Comparison of ENCODE assay signal across 16 mouse cellular contexts in the genomic region with DNA sequence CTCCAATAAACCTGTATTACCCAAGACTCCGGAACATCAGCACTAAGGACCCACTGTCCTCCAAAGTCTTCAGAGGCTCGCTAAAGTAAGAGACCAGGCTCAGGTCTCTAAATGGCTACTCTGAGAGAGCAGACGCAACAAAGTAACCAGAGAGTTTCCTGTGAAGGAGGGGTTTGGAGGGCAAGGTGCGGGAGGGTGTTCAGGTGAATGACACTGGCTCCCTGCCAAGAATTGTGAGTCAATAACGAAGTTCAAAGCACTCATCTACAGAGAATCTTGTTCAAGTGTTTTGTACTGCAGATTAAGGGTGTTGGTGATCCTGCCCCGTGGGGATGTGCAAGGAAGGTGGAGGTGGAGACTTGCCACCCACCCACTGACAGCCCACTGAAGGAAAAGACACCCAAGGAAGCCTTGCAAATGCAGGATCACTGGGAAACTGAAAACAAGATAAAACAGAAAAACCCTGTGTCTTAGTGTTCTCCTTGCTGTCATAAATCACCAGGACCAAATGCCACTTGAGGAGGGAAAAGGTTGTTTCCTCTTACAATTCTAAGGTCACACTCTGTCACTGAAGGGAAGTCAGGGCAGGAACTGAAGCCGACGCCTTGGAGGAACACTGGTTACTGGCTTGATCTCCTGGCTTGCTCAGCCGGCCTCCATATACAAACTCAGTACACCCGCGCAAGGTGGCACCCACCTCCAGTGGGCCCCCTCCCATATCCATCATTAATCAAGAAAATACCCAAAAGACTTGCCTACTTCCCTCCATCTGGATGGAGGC. TPM values are rescaled to one million over a fixed set of nuclear protein-coding genes. Genes with fewer than 3 reads are reported as not detected.
DNase-seq lines count a peak whose midpoint lies in the region; ATAC-seq and TF ChIP-seq lines count a peak whose summit lies in the region.
"Had no signal": no experiment of that assay in that cellular context is flagged by ENCODE, and none has a peak within 500 bp of the region (broad histone marks: within the 10 kb centered on the region; RNA-seq: fewer than 3 reads in every experiment).

No protein-coding gene starts in this region.

- no peaks in the 10 kb centered on the region for H3K9me3 ChIP-seq in embryonic facial prominence, embryonic 11.5 days (replicated peaks; ENCODE audit: control insufficient read depth, low read length)
- H3K9me3 ChIP-seq in intestine, postnatal 0 days (ENCODE audit: control insufficient read depth) = no peaks in the 10 kb centered on the region
- no peaks in the 10 kb centered on the region for H3K9me3 ChIP-seq in stomach, embryonic 14.5 days (ENCODE audit: control insufficient read depth, low read depth, low read length)
- no peaks in the 10 kb centered on the region for H3K9me3 ChIP-seq in forebrain, embryonic 10.5 days
- H3K9me3 ChIP-seq: embryonic facial prominence, embryonic 15.5 days; hindbrain, embryonic 15.5 days; liver, embryonic 13.5 days; neural tube, embryonic 13.5 days had no signal

- ATAC-seq in embryonic facial prominence, embryonic 11.5 days (replicated peaks; ENCODE audit: insufficient number of reproducible peaks, low FRiP score, low TSS enrichment, low read depth) = no peak
- ATAC-seq in intestine, postnatal 0 days = peak; percentile 92
- peak; percentile 46; the same call in 1 of the 2 replicates for ATAC-seq in stomach, embryonic 14.5 days (ENCODE audit: insufficient number of reproducible peaks, insufficient read depth, low FRiP score, low read depth)
- ATAC-seq: forebrain, embryonic 14.5 days had no signal

- no peak overlapping the region for H3K27ac ChIP-seq in embryonic facial prominence, embryonic 11.5 days (replicated peaks; ENCODE audit: low read depth, low read length)
- peak overlapping the region; percentile 80 for H3K27ac ChIP-seq in intestine, postnatal 0 days (ENCODE audit: low read depth, low read length)
- no peak overlapping the region for H3K27ac ChIP-seq in stomach, embryonic 14.5 days (ENCODE audit: low read length)
- no peak overlapping the region for H3K27ac ChIP-seq in forebrain, embryonic 10.5 days
- H3K27ac ChIP-seq: embryonic facial prominence, embryonic 15.5 days; hindbrain, embryonic 15.5 days; liver, embryonic 13.5 days; neural tube, embryonic 13.5 days had no signal

- H3K4me3 ChIP-seq in embryonic facial prominence, embryonic 11.5 days (ENCODE audit: low read depth, low read length) = no peak overlapping the region
- H3K4me3 ChIP-seq in intestine, postnatal 0 days (ENCODE audit: low read depth, low read length) = no peak overlapping the region
- H3K4me3 ChIP-seq in stomach, embryonic 14.5 days (ENCODE audit: low read depth, low read length) = no peak overlapping the region
- no peak overlapping the region for H3K4me3 ChIP-seq in forebrain, embryonic 10.5 days
- H3K4me3 ChIP-seq: embryonic facial prominence, embryonic 15.5 days; hindbrain, embryonic 15.5 days; liver, embryonic 13.5 days; neural tube, embryonic 13.5 days had no signal

- H3K9ac ChIP-seq in embryonic facial prominence, embryonic 11.5 days (replicated peaks; ENCODE audit: low read length) = no peak overlapping the region
- 0 out of 2 replicates have a peak overlapping the region, but pooled peaks have one; percentile 7 for H3K9ac ChIP-seq in intestine, postnatal 0 days (ENCODE audit: low read depth, low read length)
- no peak overlapping the region for H3K9ac ChIP-seq in stomach, embryonic 14.5 days (replicated peaks; ENCODE audit: low read depth, low read length)
- H3K9ac ChIP-seq: embryonic facial prominence, embryonic 15.5 days; hindbrain, embryonic 15.5 days; liver, embryonic 13.5 days; neural tube, embryonic 13.5 days had no signal

- DNase-seq in lung, postnatal 36 days = peak; percentile 29
- DNase-seq in lung, postnatal 25 days (ENCODE audit: low spot score) = no peak
- DNase-seq in embryonic facial prominence, embryonic 11.5 days (ENCODE audit: low spot score) = peak; percentile 34
- no peak for DNase-seq in forebrain, embryonic 10.5 days (ENCODE audit: extremely low spot score, low spot score)
- DNase-seq in natural killer cell, adult 2 months (ENCODE audit: low spot score in 2 of 2) = no peak
- DNase-seq: adrenal gland, postnatal 25 days; cerebellum, postnatal 36 days; heart, adult 18-20 months; liver, embryonic 13.5 days; retina, postnatal 1 day had no signal

- H3K4me1 ChIP-seq in embryonic facial prominence, embryonic 11.5 days (ENCODE audit: control insufficient read depth, insufficient read depth, low read length) = no peaks in the 10 kb centered on the region
- H3K4me1 ChIP-seq in intestine, postnatal 0 days (replicated peaks; ENCODE audit: control insufficient read depth, insufficient read depth, low read length) = no peaks in the 10 kb centered on the region
- H3K4me1 ChIP-seq in stomach, embryonic 14.5 days (ENCODE audit: control insufficient read depth, insufficient read depth, low read length) = no peaks in the 10 kb centered on the region
- H3K4me1 ChIP-seq in forebrain, embryonic 10.5 days = peaks cover 4% of the 10 kb centered on the region; the same call in 1 of the 2 replicates
- H3K4me1 ChIP-seq: hindbrain, embryonic 15.5 days; liver, embryonic 13.5 days; neural tube, embryonic 13.5 days had no signal

- H3K4me2 ChIP-seq in embryonic facial prominence, embryonic 11.5 days (ENCODE audit: low read depth, low read length) = no peak overlapping the region
- peak overlapping the region; percentile 48 for H3K4me2 ChIP-seq in intestine, postnatal 0 days (replicated peaks; ENCODE audit: low read depth)
- no peak overlapping the region for H3K4me2 ChIP-seq in stomach, embryonic 14.5 days (replicated peaks; ENCODE audit: low read depth, low read length)
- H3K4me2 ChIP-seq: embryonic facial prominence, embryonic 15.5 days; hindbrain, embryonic 15.5 days; liver, embryonic 13.5 days; neural tube, embryonic 13.5 days had no signal

- no peak for TF ChIP-seq CTCF in intestine, postnatal 0 days (IDR thresholded peaks at IDR 0.05; ENCODE audit: low read depth)

- H3K27me3 ChIP-seq in embryonic facial prominence, embryonic 11.5 days (ENCODE audit: control insufficient read depth, insufficient read depth, low read length) = no peaks in the 10 kb centered on the region
- no peaks in the 10 kb centered on the region for H3K27me3 ChIP-seq in intestine, postnatal 0 days (replicated peaks; ENCODE audit: control insufficient read depth, insufficient read depth, low read length)
- H3K27me3 ChIP-seq in stomach, embryonic 14.5 days (ENCODE audit: control insufficient read depth, insufficient read depth, low read length) = no peaks in the 10 kb centered on the region
- H3K27me3 ChIP-seq in forebrain, embryonic 10.5 days (ENCODE audit: poor library complexity, severe bottlenecking) = no peaks in the 10 kb centered on the region
- H3K27me3 ChIP-seq: hindbrain, embryonic 15.5 days; liver, embryonic 13.5 days; neural tube, embryonic 13.5 days had no signal

- no peaks in the 10 kb centered on the region for H3K36me3 ChIP-seq in embryonic facial prominence, embryonic 11.5 days (replicated peaks; ENCODE audit: control insufficient read depth, insufficient read depth, low read depth, low read length)
- H3K36me3 ChIP-seq in intestine, postnatal 0 days (ENCODE audit: control insufficient read depth, insufficient read depth) = no peaks in the 10 kb centered on the region
- no peaks in the 10 kb centered on the region for H3K36me3 ChIP-seq in stomach, embryonic 14.5 days (ENCODE audit: control insufficient read depth, insufficient read depth, low read length)
- H3K36me3 ChIP-seq in forebrain, embryonic 10.5 days (replicated peaks) = no peaks in the 10 kb centered on the region
- H3K36me3 ChIP-seq: embryonic facial prominence, embryonic 15.5 days; hindbrain, embryonic 15.5 days; liver, embryonic 13.5 days; neural tube, embryonic 13.5 days had no signal

- 65% methylated on average over 11 of the region's 11 CpGs for WGBS in embryonic facial prominence, embryonic 11.5 days
- 29% methylated on average over 11 of the region's 11 CpGs for WGBS in intestine, postnatal 0 days
- WGBS in stomach, embryonic 14.5 days = 50% methylated on average over 11 of the region's 11 CpGs
- 80% methylated on average over 11 of the region's 11 CpGs for WGBS in forebrain, embryonic 10.5 days

RNA-seq across cellular contexts. Expression of a gene that starts 30.8 kb away (rescaled TPM):
- 10.2 and 11.8 TPM in 2 replicates for polyA plus RNA-seq in embryonic facial prominence, embryonic 11.5 days (2014; fragmentation: Nextera tagmentation; extraction: Ambion mirVana)
- polyA plus RNA-seq in intestine, postnatal 0 days (2015; fragmentation: Nextera tagmentation; extraction: Ambion mirVana) = 8.3 and 9.8 TPM in 2 replicates
- polyA plus RNA-seq in stomach, embryonic 14.5 days (2014; fragmentation: Nextera tagmentation; extraction: Ambion mirVana) = 13.9 and 14.0 TPM in 2 replicates
- polyA plus RNA-seq in forebrain, embryonic 10.5 days (2016; fragmentation: Nextera tagmentation; extraction: Ambion mirVana) = 17.1 and 18.1 TPM in 2 replicates

Comparison
In these comparisons a context has a peak if more than half of its experiments do, and no peak if none do; other contexts are left out.
1. DNase-seq: peak in lung, postnatal 36 days (single experiment) and embryonic facial prominence, embryonic 11.5 days (single experiment); none in lung, postnatal 25 days (single experiment), forebrain, embryonic 10.5 days (single experiment) and natural killer cell, adult 2 months (0 of 2).